ENCODE assay signal across 17 mouse cellular contexts in genomic region chr9:61887661-61888379, GRCm38 (mm10). TPM values are rescaled to one million over a fixed set of nuclear protein-coding genes. Genes with fewer than 3 reads are reported as not detected.
DNase-seq lines count a peak whose midpoint lies in the region; ATAC-seq lines count a peak whose summit lies in the region.
"Had no signal": no experiment of that assay in that cellular context is flagged by ENCODE, and none has a peak within 500 bp of the region (broad histone marks: within the 10 kb centered on the region; RNA-seq: fewer than 3 reads in every experiment).

No protein-coding gene starts in this region.

- no peak overlapping the region for H3K4me3 ChIP-seq in heart, embryonic 14.5 days (ENCODE audit: control insufficient read depth in 1 of 2, insufficient read depth in 1 of 2, low read depth in 1 of 2, low read length in 2 of 2)
- no peak overlapping the region for H3K4me3 ChIP-seq in lung, embryonic 16.5 days (ENCODE audit: low read length)
- no peak overlapping the region for H3K4me3 ChIP-seq in forebrain, embryonic 14.5 days (ENCODE audit: low read depth, low read length)
- no peak overlapping the region for H3K4me3 ChIP-seq in hindbrain, embryonic 16.5 days (ENCODE audit: low read length)
- no peak overlapping the region for H3K4me3 ChIP-seq in liver, embryonic 11.5 days (ENCODE audit: low read depth, low read length)
- H3K4me3 ChIP-seq: embryonic facial prominence, embryonic 13.5 days; stomach, embryonic 15.5 days had no signal

- 0 out of 2 replicates have a peak, but pooled peaks cover 2% of the 10 kb centered on the region for H3K27me3 ChIP-seq in heart, embryonic 14.5 days (ENCODE audit: control insufficient read depth, insufficient read depth, low read length)
- H3K27me3 ChIP-seq in lung, embryonic 16.5 days (ENCODE audit: control insufficient read depth, insufficient read depth, low read depth, low read length) = no peaks in the 10 kb centered on the region
- no peaks in the 10 kb centered on the region for H3K27me3 ChIP-seq in forebrain, embryonic 14.5 days (replicated peaks; ENCODE audit: control insufficient read depth, insufficient read depth, low read length)
- H3K27me3 ChIP-seq in hindbrain, embryonic 16.5 days (replicated peaks; ENCODE audit: control insufficient read depth, insufficient read depth, low read length) = no peaks in the 10 kb centered on the region; the same call in 1 of the 2 replicates
- no peaks in the 10 kb centered on the region for H3K27me3 ChIP-seq in liver, embryonic 11.5 days (replicated peaks; ENCODE audit: control insufficient read depth, insufficient read depth, low read length)
- H3K27me3 ChIP-seq: stomach, embryonic 15.5 days had no signal

- ATAC-seq in heart, embryonic 14.5 days (ENCODE audit: insufficient number of reproducible peaks, insufficient read depth, low FRiP score, low read depth) = peak; percentile 48; the same call in 1 of the 2 replicates
- peak; percentile 49; the same call in 1 of the 2 replicates for ATAC-seq in lung, embryonic 16.5 days (ENCODE audit: low read depth)
- peak; percentile 57; the same call in 1 of the 2 replicates for ATAC-seq in forebrain, embryonic 14.5 days
- ATAC-seq in hindbrain, embryonic 16.5 days = peak; percentile 71; the same call in 1 of the 2 replicates
- ATAC-seq in erythroid progenitor cell, adult 5-6 weeks (replicated peaks; ENCODE audit: low FRiP score, poor library complexity, severe bottlenecking) = no peak
- ATAC-seq in liver, embryonic 11.5 days (replicated peaks; ENCODE audit: low FRiP score) = no peak

- H3K27ac ChIP-seq in heart, embryonic 14.5 days (replicated peaks in 1 of 2; ENCODE audit: control insufficient read depth in 1 of 2, insufficient read depth in 1 of 2, low read depth in 2 of 2, low read length in 2 of 2) = no peak overlapping the region
- no peak overlapping the region for H3K27ac ChIP-seq in lung, embryonic 16.5 days (ENCODE audit: low read length)
- no peak overlapping the region for H3K27ac ChIP-seq in forebrain, embryonic 14.5 days (ENCODE audit: low read depth, low read length)
- peak overlapping the region; percentile 34; the same call in 1 of the 2 replicates for H3K27ac ChIP-seq in hindbrain, embryonic 16.5 days (ENCODE audit: low read depth, low read length)
- H3K27ac ChIP-seq in liver, embryonic 11.5 days (ENCODE audit: low read depth, low read length) = no peak overlapping the region
- H3K27ac ChIP-seq: embryonic facial prominence, embryonic 13.5 days; stomach, embryonic 15.5 days had no signal

- no peaks in the 10 kb centered on the region for H3K9me3 ChIP-seq in heart, embryonic 14.5 days (ENCODE audit: control insufficient read depth, low read length)
- no peaks in the 10 kb centered on the region for H3K9me3 ChIP-seq in lung, embryonic 16.5 days (ENCODE audit: control insufficient read depth, low read length)
- no peaks in the 10 kb centered on the region for H3K9me3 ChIP-seq in forebrain, embryonic 14.5 days (replicated peaks; ENCODE audit: control insufficient read depth, low read length)
- no peaks in the 10 kb centered on the region for H3K9me3 ChIP-seq in hindbrain, embryonic 16.5 days (ENCODE audit: control insufficient read depth, low read length)
- no peaks in the 10 kb centered on the region for H3K9me3 ChIP-seq in liver, embryonic 11.5 days (ENCODE audit: control insufficient read depth, low read length)
- H3K9me3 ChIP-seq: embryonic facial prominence, embryonic 13.5 days; G1E; stomach, embryonic 15.5 days had no signal

- H3K36me3 ChIP-seq in heart, embryonic 14.5 days (ENCODE audit: control insufficient read depth, insufficient read depth, low read length) = no peaks in the 10 kb centered on the region
- H3K36me3 ChIP-seq in lung, embryonic 16.5 days (ENCODE audit: control insufficient read depth, insufficient read depth, low read length) = no peaks in the 10 kb centered on the region
- H3K36me3 ChIP-seq in forebrain, embryonic 14.5 days (ENCODE audit: control insufficient read depth, insufficient read depth, low read length) = no peaks in the 10 kb centered on the region
- no peaks in the 10 kb centered on the region for H3K36me3 ChIP-seq in hindbrain, embryonic 16.5 days (ENCODE audit: control insufficient read depth, insufficient read depth, low read length)
- no peaks in the 10 kb centered on the region for H3K36me3 ChIP-seq in liver, embryonic 11.5 days (ENCODE audit: control insufficient read depth, insufficient read depth, low read length)
- H3K36me3 ChIP-seq: embryonic facial prominence, embryonic 13.5 days; G1E; stomach, embryonic 15.5 days had no signal

- no peak overlapping the region for H3K9ac ChIP-seq in heart, embryonic 14.5 days (ENCODE audit: low read length)
- H3K9ac ChIP-seq in lung, embryonic 16.5 days (ENCODE audit: low read length) = no peak overlapping the region
- H3K9ac ChIP-seq in forebrain, embryonic 14.5 days (ENCODE audit: low read length) = no peak overlapping the region
- H3K9ac ChIP-seq in hindbrain, embryonic 16.5 days (ENCODE audit: low read depth, low read length) = no peak overlapping the region
- H3K9ac ChIP-seq in liver, embryonic 11.5 days (ENCODE audit: low read depth, low read length) = no peak overlapping the region
- H3K9ac ChIP-seq: embryonic facial prominence, embryonic 13.5 days; stomach, embryonic 15.5 days had no signal

- no peak for DNase-seq in heart, adult 18-20 months
- DNase-seq in lung, adult 18-20 months = no peak
- peak; percentile 81 for DNase-seq in forebrain, embryonic 14.5 days (ENCODE audit: low spot score)
- no peak for DNase-seq in liver, embryonic 11.5 days (ENCODE audit: low spot score)
- DNase-seq: adrenal gland, postnatal 25 days; gastrocnemius, postnatal 36 days; kidney, adult 8-10 months; liver; lung, postnatal 10 days; thymus, postnatal 36 days had no signal

- H3K4me1 ChIP-seq in heart, embryonic 14.5 days (ENCODE audit: control insufficient read depth in 2 of 2, insufficient read depth in 2 of 2, low read length in 2 of 2) = peaks cover 23 to 39% of the 10 kb centered on the region in 2 experiments
- peaks cover 7% of the 10 kb centered on the region for H3K4me1 ChIP-seq in lung, embryonic 16.5 days (replicated peaks; ENCODE audit: control insufficient read depth, insufficient read depth, low read length)
- H3K4me1 ChIP-seq in forebrain, embryonic 14.5 days (ENCODE audit: control insufficient read depth, insufficient read depth, low read length) = peaks cover 18% of the 10 kb centered on the region
- peaks cover 19% of the 10 kb centered on the region for H3K4me1 ChIP-seq in hindbrain, embryonic 16.5 days (ENCODE audit: control insufficient read depth, insufficient read depth, low read depth, low read length)
- no peaks in the 10 kb centered on the region for H3K4me1 ChIP-seq in liver, embryonic 11.5 days (replicated peaks; ENCODE audit: control insufficient read depth, insufficient read depth, low read length)
- H3K4me1 ChIP-seq: stomach, embryonic 15.5 days had no signal

- H3K4me2 ChIP-seq in heart, embryonic 14.5 days (ENCODE audit: low read length) = no peak overlapping the region
- no peak overlapping the region for H3K4me2 ChIP-seq in lung, embryonic 16.5 days (ENCODE audit: low read depth, low read length)
- no peak overlapping the region for H3K4me2 ChIP-seq in forebrain, embryonic 14.5 days (ENCODE audit: low read length)
- H3K4me2 ChIP-seq in hindbrain, embryonic 16.5 days (ENCODE audit: low read length) = no peak overlapping the region
- H3K4me2 ChIP-seq in liver, embryonic 11.5 days = no peak overlapping the region
- H3K4me2 ChIP-seq: embryonic facial prominence, embryonic 13.5 days; stomach, embryonic 15.5 days had no signal

- WGBS in heart, embryonic 14.5 days = 37% methylated on average over 11 of the region's 11 CpGs
- 47% methylated on average over 11 of the region's 11 CpGs for WGBS in lung, embryonic 16.5 days
- 40% methylated on average over 11 of the region's 11 CpGs for WGBS in forebrain, embryonic 14.5 days
- 50% methylated on average over 11 of the region's 11 CpGs for WGBS in hindbrain, embryonic 16.5 days
- 72% methylated on average over 11 of the region's 11 CpGs for WGBS in liver, embryonic 11.5 days

RNA-seq across cellular contexts. Expression of gene Rplp1, which starts 26.5 kb away (rescaled TPM):
- 1,046 and 1,160 TPM in 2 replicates for polyA plus RNA-seq in heart, embryonic 14.5 days (2014; fragmentation: Nextera tagmentation; extraction: Ambion mirVana)
- 1,000 to 10,000 TPM; 1,497 to 1,660 TPM for total RNA-seq in heart, adult 18-20 months (2021)
- polyA plus RNA-seq in lung, embryonic 16.5 days (2015; fragmentation: Nextera tagmentation; extraction: Ambion mirVana) = 1,274 and 1,299 TPM in 2 replicates
- polyA plus RNA-seq in forebrain, embryonic 14.5 days (2014; fragmentation: Nextera tagmentation; extraction: Ambion mirVana) = 964 and 1,342 TPM in 2 replicates
- 902 and 928 TPM in 2 replicates for polyA plus RNA-seq in hindbrain, embryonic 16.5 days (2015; fragmentation: Nextera tagmentation; extraction: Ambion mirVana)
- 1,048 and 1,068 TPM in 2 replicates for total RNA-seq in erythroid progenitor cell, adult 5-6 weeks (2015; ENCODE audit: low replicate concordance)
- total RNA-seq in erythroid progenitor cell, adult 5-6 weeks (2017; ENCODE audit: low replicate concordance) = 1,077 and 1,422 TPM in 2 replicates
- 1,876 and 2,139 TPM in 2 replicates for polyA plus RNA-seq in liver, embryonic 11.5 days (2014; fragmentation: Nextera tagmentation; extraction: Ambion mirVana)

RNA-seq across cellular contexts. Expression of gene Kif23, which starts 58.8 kb away (rescaled TPM):
- 77.1 and 82.9 TPM in 2 replicates for polyA plus RNA-seq in heart, embryonic 14.5 days (2014; fragmentation: Nextera tagmentation; extraction: Ambion mirVana)
- 1 to 10 TPM; 1.2 to 3.1 TPM for total RNA-seq in heart, adult 18-20 months (2021)
- 138 and 146 TPM in 2 replicates for polyA plus RNA-seq in lung, embryonic 16.5 days (2015; fragmentation: Nextera tagmentation; extraction: Ambion mirVana)
- 43.2 and 49.6 TPM in 2 replicates for polyA plus RNA-seq in forebrain, embryonic 14.5 days (2014; fragmentation: Nextera tagmentation; extraction: Ambion mirVana)
- polyA plus RNA-seq in hindbrain, embryonic 16.5 days (2015; fragmentation: Nextera tagmentation; extraction: Ambion mirVana) = 13.7 and 18.6 TPM in 2 replicates
- total RNA-seq in erythroid progenitor cell, adult 5-6 weeks (2015; ENCODE audit: low replicate concordance) = 601 and 611 TPM in 2 replicates
- 1,112 and 1,280 TPM in 2 replicates for total RNA-seq in erythroid progenitor cell, adult 5-6 weeks (2017; ENCODE audit: low replicate concordance)
- 85.1 and 93.8 TPM in 2 replicates for polyA plus RNA-seq in liver, embryonic 11.5 days (2014; fragmentation: Nextera tagmentation; extraction: Ambion mirVana)

Comparison
In these comparisons a context has a peak if more than half of its experiments do, and no peak if none do; other contexts are left out.
1. ATAC-seq: peak in heart, embryonic 14.5 days (single experiment), lung, embryonic 16.5 days (single experiment), forebrain, embryonic 14.5 days (single experiment) and hindbrain, embryonic 16.5 days (single experiment); none in erythroid progenitor cell, adult 5-6 weeks (single experiment) and liver, embryonic 11.5 days (single experiment).